In the genomic region with DNA sequence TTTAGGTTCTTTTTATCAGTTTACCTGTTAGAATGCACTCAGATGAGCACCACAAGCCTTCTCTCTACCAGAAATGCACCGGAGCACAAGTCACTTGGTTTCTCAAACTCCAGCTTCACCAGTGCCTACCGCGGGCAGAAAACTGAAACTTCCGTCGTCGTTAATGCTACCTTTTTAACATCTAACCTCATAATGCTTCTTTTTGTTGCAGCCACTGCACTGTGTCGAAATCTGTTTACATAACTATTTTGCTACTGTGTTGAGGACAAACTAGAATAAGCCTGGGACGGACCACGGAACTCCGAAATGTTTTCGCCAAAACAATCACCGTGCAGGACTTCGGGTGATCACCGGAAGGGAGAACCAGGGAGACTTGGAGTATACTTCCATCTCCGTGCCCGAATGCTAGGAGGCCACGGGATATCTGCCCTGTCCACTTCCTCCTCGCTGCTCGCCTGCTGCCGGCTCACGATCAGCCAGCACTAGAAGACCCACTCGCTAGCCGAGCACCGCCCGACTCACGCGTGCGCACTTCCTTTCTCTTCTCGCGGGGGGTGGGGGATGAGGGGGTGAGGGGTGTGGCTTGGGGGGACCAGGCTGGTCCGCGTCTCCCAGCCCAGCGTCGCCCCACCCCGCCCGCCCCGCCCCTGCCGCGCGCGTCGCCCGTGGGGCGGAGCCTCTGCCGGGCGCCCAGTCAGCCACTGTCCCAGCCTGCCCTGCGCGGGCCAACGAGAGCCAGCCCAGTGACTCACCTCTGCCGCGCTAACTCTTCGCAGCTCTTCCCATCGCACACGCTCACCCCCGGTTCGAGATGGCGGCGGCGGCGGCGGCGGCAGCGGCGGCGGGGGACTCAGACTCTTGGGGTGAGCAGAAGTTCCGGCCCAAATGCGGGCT, we compare ENCODE assay signal across 8 mouse cellular contexts. TPM values are rescaled to one million over a fixed set of nuclear protein-coding genes. Genes with fewer than 3 reads are reported as not detected.
DNase-seq lines count a peak whose midpoint lies in the region; ATAC-seq and TF ChIP-seq lines count a peak whose summit lies in the region.

A gene (plus strand): TSS at position 685 of the 894 bp plus-strand sequence.

- TF ChIP-seq CTCF in Patski (IDR thresholded peaks at IDR 0.05), result no peak

- H3K9ac ChIP-seq in hindbrain, embryonic 14.5 days, result peak within 1 kb of the TSS; percentile 65

- in situ Hi-C loops in Patski (cut with MboI; ENCODE audit: low pct_unique_long_range_greater_than_20kb), result no loop called here

- under 1% methylated on average over 50 of the region's 67 CpGs for WGBS in hindbrain, embryonic 14.5 days

- POLR2A ChIA-PET in Patski (lab: Charles Lee), result no interaction called here

- CTCF ChIA-PET in Patski (lab: Charles Lee), result interaction anchor here (1.0 kb wide), 1 partner anchor 132 kb away, joined by 3 read pairs; a partner anchor contains a TSS

- peak within 1 kb of the TSS; percentile 79 for H3K27ac ChIP-seq in hindbrain, embryonic 14.5 days

- H3K9me3 ChIP-seq in hindbrain, embryonic 14.5 days (ENCODE audit: control insufficient read depth, low read length), result no peaks in the 10 kb centered on the region

- H3K4me2 ChIP-seq in hindbrain, embryonic 14.5 days (replicated peaks), result peak within 1 kb of the TSS; percentile 68

- peak; percentile 50 for DNase-seq in Patski (ENCODE audit: low read depth, low spot score)
- DNase-seq in cerebellum, postnatal 14 days, result peak; percentile 92
- peak; percentile 49 to 74 for DNase-seq in frontal cortex, postnatal 25 days (ENCODE audit: low spot score in 2 of 2)
- DNase-seq in hindbrain, embryonic 14.5 days (ENCODE audit: low spot score), result peak; percentile 87
- peak; percentile 87 for DNase-seq in layer of hippocampus, postnatal 36 days
- DNase-seq in lung, postnatal 36 days, result peak; percentile 91
- peak; percentile 97 for DNase-seq in retina, postnatal 1 day
- DNase-seq in urinary bladder, adult 18-20 months (ENCODE audit: low spot score in 2 of 2), result peak; percentile 73 to 84

- H3K36me3 ChIP-seq in hindbrain, embryonic 14.5 days (replicated peaks; ENCODE audit: control insufficient read depth, insufficient read depth), result peaks cover 4% of the 10 kb centered on the region

- ATAC-seq in Patski, result peak; percentile 95
- ATAC-seq in hindbrain, embryonic 14.5 days (ENCODE audit: low FRiP score), result peak; percentile 100

- H3K4me3 ChIP-seq in hindbrain, embryonic 14.5 days (replicated peaks; ENCODE audit: low read length), result peak within 1 kb of the TSS; percentile 55

- H3K4me1 ChIP-seq in hindbrain, embryonic 14.5 days (replicated peaks; ENCODE audit: control insufficient read depth, insufficient read depth, low read length), result peaks cover 11% of the 10 kb centered on the region

- H3K27me3 ChIP-seq in Patski, result no peaks in the 10 kb centered on the region
- H3K27me3 ChIP-seq in hindbrain, embryonic 14.5 days (ENCODE audit: control insufficient read depth, insufficient read depth, low read length), result no peaks in the 10 kb centered on the region

RNA-seq across cellular contexts. Expression of the gene that starts here (rescaled TPM):
- 8.1 TPM for polyA plus RNA-seq in Patski (2021)
- 13.4 and 13.5 TPM in 2 replicates for polyA plus RNA-seq in hindbrain, embryonic 14.5 days (2014; fragmentation: Nextera tagmentation; extraction: Ambion mirVana)
- total RNA-seq in layer of hippocampus, postnatal 36 days (2021), result 10 to 100 TPM; 18.4 TPM

Comparison
In these comparisons a context has a peak if more than half of its experiments do, and no peak if none do; other contexts are left out.
1. Peak in every context shown above with its lines: DNase-seq, ATAC-seq, H3K4me3 ChIP-seq and H3K27ac ChIP-seq.